Mouse (Mus musculus): ENCODE results near the gene Rpl41. TPM values are rescaled to one million over a fixed set of nuclear protein-coding genes. Genes with fewer than 3 reads are reported as not detected.
A peak's percentile ranks its signal among the peaks of the same experiment; 100 is the strongest.

Gene Rpl41
- 1,000 to 10,000 TPM; 1,491 to 1,683 TPM for total RNA-seq (2021)

DNA sequence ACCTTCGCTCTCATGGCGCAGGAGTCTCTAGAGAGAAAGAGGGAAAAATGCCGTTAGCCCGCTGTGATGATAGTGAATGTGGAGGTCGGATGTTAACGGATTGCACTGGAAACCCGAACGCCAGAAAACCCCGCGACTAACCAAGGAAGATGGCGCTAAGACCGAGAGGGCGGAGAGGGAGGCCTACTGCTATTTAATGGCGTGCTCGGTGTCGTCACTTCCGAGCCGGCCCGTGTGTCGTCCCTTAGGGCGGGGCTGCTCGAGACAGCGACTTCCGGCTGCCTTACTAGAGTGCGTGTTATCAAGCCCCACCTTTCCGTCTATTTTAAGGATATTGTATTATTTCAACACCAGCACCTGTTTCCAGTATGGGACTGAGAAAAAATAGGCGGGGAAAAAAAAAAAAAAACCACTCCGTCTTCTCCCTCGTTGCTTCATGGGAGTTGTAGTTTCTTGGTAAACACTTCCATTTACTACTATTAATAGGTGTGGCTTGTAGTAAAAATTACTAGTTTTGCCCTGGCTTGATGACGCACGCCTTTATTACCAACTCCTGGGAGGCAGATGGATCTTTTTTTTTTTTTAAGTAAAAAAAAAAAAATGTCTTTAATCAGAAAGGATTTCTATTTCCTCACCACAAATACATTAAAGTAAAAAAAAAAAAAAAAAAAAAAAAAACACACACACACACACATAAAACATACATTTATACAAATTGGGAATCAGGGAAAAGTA lies at the start of gene Rpl41:
Gene Rpl41, minus strand, starts transcription at position 359 of the 735 bp plus-strand sequence.
- intact Hi-C loops (cut with DNase I) = loop anchor here (1.0 to 5.0 kb wide), 4 partner anchors 17 to 123 kb away; partner anchors contain the start of genes Myl6, Rps26 and Suox

GRCm38 (mm10) chr10:128598476-128598875 lies 49.4 kb upstream of the Rpl41 start:
- DNase-seq (ENCODE audit: low spot score in 2 of 2) = no peak
- intact Hi-C loops (cut with DNase I) = no loop called here

More for the DNA sequence above, at the start of gene Rpl41:
- DNase-seq (ENCODE audit: low spot score in 2 of 2) = peak; percentile 88 to 90

DNA sequence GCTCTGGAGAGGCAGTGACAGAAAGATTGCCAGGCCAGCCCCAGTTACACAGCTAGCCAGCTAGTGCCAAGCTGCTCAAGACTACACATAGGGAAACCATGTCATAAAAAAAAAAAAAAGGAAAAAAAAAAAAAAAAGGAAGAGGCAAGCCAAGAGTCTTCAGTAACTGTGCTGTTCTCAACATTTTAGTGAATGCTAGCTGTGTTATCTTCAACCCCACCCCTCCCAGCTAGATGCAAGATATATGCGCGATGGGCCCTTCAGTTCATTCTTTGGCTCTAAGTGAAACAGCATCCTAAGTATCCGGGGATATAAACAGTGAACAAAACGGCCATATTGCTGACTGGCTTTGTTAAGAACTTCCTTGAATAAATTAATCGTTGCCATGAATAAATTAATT lies 43.7 kb upstream of the Rpl41 start:
- intact Hi-C loops (cut with DNase I) = no loop called here
- DNase-seq (ENCODE audit: low spot score in 2 of 2) = no peak

- intact Hi-C loops (cut with DNase I) = no loop called here
- DNase-seq (ENCODE audit: low spot score in 2 of 2) = no peak
Measured at GRCm38 (mm10) chr10:128591436-128591835, 42.3 kb upstream of the Rpl41 start.

DNA sequence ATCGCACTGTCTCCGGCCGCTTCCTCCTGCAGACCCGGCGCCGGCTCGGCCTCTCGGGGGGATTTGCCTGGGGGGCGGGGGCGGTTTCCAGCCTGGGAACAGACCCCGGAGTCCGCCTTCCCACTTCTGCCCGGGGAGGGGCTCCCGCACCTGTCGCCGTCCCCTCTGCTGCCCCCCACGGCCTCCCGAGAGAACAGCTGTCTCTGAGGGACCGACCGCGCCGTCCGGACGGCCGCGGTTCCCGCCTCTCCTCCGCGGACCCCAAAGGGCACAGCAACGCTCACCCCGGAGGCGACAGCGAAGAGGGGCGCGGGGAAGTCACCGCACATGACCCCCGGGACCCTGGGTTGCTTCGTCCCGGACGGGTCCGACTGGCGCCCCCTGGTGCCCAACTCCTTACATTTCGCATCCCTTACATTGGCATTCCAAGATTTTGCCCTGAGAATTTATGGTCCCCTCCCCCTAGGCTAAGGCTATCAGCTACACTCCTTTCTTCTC lies 41.1 kb upstream of the Rpl41 start:
- DNase-seq (ENCODE audit: low spot score in 2 of 2) = peak; percentile 28 to 30
- intact Hi-C loops (cut with DNase I) = no loop called here

- intact Hi-C loops (cut with DNase I) = no loop called here
- peak in 1 of 2 experiments; percentile 14 for DNase-seq (ENCODE audit: low spot score in 2 of 2)
Measured at GRCm38 (mm10) chr10:128589464-128590192, 40.5 kb upstream of the Rpl41 start, which contains the start of gene Erbb3. Gene Erbb3 (minus strand): TSS chr10:128589652.

DNA sequence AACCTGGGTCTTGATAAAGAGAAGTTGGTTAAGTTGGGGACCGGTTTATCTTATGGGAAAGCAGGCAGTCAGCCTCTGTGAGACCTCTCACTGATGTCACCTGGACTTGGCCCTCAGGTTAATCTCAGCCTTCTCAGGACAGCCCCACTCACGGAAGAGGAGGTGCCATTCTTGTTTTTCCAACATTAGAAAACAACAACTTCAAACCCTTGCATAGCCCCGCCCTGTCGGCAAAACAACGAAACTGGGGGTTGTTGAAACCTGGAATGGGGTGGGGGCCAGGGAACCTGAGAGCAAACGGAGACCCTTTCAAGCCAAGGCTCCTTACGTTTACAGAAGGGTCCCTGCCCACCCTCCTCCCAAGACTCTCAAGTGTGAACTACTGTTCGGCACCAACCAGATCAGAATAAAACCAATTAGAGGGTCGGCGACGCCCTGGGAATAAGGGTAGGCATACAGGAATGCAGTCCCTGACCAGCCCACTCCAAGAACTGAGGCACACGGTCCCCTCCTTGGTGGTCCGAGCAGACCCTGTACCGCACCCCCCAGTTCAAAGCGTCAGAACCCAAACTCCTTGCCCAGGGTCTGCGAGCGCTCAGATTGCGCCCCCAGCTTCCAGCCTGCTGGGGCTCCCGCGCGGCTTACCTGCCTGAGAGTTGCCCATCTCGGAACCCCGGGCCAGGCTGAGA lies 39.8 kb upstream of the Rpl41 start:
- intact Hi-C loops (cut with DNase I) = no loop called here
- DNase-seq (ENCODE audit: low spot score in 2 of 2) = no peak

DNA sequence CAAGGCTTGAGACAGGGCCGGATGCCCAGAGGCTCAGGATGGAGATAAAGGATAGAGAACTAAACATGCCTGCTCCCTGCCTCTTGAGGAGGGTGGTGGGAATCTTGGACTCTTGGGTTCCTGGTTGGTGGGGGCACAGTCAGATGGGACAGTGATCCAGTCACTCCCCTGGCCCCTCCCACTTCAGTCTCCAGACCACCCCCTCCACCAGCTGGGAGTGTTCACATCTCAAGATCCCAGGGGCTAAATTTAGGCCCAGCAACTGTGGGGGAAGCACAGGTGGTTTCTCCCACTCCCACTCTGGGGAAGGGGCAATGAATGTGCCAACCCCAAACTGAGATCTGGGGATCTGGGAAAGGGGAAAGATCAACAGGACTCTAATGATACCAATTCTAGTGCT lies 39.0 kb upstream of the Rpl41 start:
- DNase-seq (ENCODE audit: low spot score in 2 of 2) = no peak
- intact Hi-C loops (cut with DNase I) = no loop called here

GRCm38 (mm10) chr10:128587697-128588096 lies 38.6 kb upstream of the Rpl41 start:
- DNase-seq (ENCODE audit: low spot score in 2 of 2) = no peak
- intact Hi-C loops (cut with DNase I) = no loop called here

DNA sequence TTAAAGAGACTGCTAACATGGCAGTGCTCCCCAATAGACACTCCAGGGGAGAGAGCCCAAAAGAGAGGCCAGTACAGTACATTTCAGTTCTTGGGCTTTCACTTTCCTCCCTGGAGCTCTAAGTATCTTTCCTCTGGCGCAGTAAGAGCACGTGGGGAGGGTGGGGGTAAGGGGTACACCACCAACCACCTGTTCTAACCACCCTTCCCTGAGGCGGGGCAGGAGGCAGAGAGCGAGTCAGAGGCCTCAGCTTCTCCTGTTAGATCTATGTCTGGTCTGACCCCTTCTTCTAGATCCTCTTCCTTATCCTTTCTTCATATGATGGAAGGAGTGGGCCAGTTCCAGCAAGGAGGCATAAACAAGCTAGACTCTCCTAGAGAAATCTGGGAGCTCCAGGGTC lies 38.0 kb upstream of the Rpl41 start:
- DNase-seq (ENCODE audit: low spot score in 2 of 2) = no peak
- intact Hi-C loops (cut with DNase I) = no loop called here

DNA sequence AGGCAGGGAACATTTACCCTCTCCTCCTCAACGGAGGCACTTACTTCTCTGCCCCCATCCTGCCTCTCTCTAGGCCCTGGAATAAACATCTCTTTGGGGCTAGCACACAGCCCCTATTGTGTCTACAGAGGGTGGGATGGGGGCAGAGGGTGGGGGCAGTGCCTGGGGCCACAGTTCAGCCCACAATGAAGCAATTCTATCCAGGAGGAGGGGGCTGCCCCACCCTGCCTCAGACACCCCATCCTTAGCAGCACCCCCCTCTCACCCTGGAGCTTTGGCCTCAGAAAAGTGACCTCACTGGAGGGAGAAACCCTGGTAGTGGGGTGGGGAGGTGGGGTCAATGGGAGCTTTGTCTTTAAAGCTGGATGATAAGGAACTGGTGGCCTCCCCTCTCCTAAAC lies 37.4 kb upstream of the Rpl41 start:
- DNase-seq (ENCODE audit: low spot score in 2 of 2) = no peak
- intact Hi-C loops (cut with DNase I) = no loop called here

DNA sequence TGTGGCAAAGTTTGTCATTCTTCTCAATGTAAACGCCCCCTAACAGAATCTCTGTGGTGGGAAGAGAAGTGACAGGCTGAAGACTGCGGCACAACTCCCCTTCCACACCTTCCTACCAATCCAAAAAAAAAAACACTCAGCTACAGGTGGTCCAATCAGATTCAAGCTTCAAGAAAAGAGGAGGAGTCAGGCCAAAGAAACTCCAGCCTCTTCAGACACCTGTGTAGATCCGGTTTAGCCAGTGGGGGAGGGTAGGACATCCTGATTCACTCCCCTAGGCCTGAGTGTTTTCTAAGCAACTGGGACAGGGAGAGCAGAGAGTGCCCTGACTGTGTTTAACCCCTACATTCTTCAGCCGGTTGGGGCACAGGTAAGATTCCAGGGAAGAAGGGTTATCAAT lies 35.3 kb upstream of the Rpl41 start:
- DNase-seq (ENCODE audit: low spot score in 2 of 2) = no peak
- intact Hi-C loops (cut with DNase I) = no loop called here

DNA sequence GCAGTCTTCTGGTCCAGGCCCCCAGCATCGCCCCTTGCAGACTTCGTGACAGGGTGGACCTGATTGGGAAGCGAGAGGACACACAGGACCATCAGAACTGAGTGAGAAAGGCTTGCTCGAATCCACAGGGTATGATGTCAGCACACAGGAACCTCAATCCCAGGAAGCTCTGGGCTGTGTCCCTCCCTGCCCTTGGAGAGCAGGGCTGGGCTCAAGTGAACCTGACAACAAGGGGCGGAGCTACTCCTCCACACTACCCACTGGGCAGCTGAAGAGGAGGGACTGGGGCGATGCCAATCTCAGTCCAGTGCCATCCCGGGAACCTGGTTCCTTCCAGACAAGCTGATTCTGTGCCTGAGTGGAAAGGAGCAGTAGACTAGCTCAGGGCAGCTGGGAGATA lies 34.5 kb upstream of the Rpl41 start:
- no peak for DNase-seq (ENCODE audit: low spot score in 2 of 2)
- intact Hi-C loops (cut with DNase I) = no loop called here

- DNase-seq (ENCODE audit: low spot score in 2 of 2) = no peak
- intact Hi-C loops (cut with DNase I) = no loop called here
Measured at GRCm38 (mm10) chr10:128579731-128580130, 30.6 kb upstream of the Rpl41 start.

DNA sequence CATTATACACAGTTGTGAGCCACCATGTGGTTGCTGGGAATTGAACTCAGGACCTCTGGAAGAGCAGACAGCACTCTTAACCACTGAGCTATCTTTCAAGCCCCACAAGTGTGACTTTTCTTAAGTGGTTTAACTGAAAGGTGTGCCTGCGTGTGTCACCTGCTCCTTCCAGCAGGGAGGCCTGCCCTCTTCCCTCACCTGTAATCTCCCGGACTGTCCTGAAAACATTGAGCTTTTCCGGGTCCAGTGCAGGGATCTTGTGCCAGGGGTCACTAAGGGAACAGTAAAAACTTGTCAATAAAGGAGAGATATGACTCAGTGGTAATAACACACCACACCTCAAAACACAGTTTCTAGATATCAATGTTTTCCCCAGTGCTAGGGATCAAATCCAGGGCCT lies 30.2 kb upstream of the Rpl41 start:
- no peak for DNase-seq (ENCODE audit: low spot score in 2 of 2)
- intact Hi-C loops (cut with DNase I) = no loop called here

DNA sequence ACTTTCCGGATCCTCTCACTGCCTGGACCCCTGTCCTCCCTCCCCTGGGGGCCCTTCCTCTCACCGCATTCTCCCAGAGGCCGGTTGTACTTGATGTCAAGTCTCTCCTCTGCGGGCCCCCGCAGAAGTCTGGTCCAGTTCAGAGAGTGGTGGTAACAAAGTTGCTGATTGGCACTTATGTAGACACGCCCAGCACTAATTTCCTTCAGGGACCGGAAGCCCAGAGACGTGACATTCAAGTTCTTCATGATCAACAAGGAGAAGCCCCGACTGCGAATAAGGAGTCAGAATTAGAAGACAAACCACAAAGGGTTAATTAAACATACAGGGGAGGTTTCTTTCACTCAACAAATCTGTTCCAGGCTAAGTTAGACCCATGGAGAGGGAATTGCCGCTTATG lies 29.2 kb upstream of the Rpl41 start:
- intact Hi-C loops (cut with DNase I) = no loop called here

GRCm38 (mm10) chr10:128575063-128575462 lies 26.0 kb upstream of the Rpl41 start:
- DNase-seq (ENCODE audit: low spot score in 2 of 2) = no peak
- intact Hi-C loops (cut with DNase I) = no loop called here

More for the DNA sequence above, 29.2 kb upstream of the Rpl41 start:
- DNase-seq (ENCODE audit: low spot score in 2 of 2) = no peak

- DNase-seq (ENCODE audit: low spot score in 2 of 2) = peak; percentile 99
- intact Hi-C loops (cut with DNase I) = loop anchor here (1.0 to 5.0 kb wide), 4 partner anchors 17 to 106 kb away; partner anchors contain the start of genes Rpl41, Rps26 and Suox
Measured at GRCm38 (mm10) chr10:128565788-128566531, 16.9 kb upstream of the Rpl41 start, which contains the start of gene Pa2g4. Gene Pa2g4 (minus strand): TSS chr10:128565987.

DNA sequence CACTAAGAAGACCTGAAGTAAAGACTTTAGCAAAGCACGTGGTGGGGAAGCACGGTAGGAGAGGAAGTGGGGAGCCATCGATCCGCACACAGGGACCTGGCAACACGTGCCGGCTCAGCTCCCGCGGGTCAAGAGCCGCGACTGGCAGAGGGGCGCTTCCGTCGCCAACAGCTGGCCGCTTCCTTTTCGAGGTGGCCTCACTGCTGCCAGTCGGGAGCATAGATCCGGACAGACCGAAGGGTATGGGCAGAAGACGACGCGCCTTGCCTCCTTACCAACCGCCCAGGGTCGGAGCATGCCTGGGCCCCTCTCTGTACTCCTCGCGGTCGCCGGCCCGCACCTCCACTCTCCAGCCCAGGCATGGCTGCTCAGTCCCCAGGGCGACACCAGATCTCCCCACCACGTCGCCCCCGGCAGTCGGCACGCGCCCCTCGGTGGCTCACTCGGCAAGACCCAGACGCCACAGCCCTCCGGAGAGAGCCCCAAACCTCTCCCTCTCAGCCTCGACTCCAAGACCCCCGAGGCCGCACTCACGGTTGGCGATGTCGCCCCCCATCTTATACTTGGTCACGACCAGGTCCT lies 16.2 kb upstream of the Rpl41 start:
- intact Hi-C loops (cut with DNase I) = loop anchor here (5.0 kb wide), 3 partner anchors 47 to 107 kb away; partner anchors contain the start of genes Rps26 and Suox
- no peak for DNase-seq (ENCODE audit: low spot score in 2 of 2)

Measured in left cerebral cortex, postnatal 36 days (tissue).